Mouse (Mus musculus) small intestine, adult 2 months (tissue): ENCODE measurements at regions not wholly inside any gene's neighbourhood (a gene's known extent, or its start where the extent isn't known, plus 50 kb on each side); places are given as distances from the start of the nearest gene placed in this dataset.

Source experiments
- H3K27ac ChIP-seq: fragments of 200-500 bp; 2 replicates; pipeline ENCODE4 v1.5.1; 2012; ENCODE audit warnings: low read depth, low read length, control low read depth, inconsistent platforms; ENCODE audit not compliant: insufficient read depth
- H3K27me3 ChIP-seq: fragments of 200-500 bp; 2 replicates; pipeline ENCODE4 v1.6.1; 2012; ENCODE audit warnings: mild to moderate bottlenecking, moderate library complexity, low read length, inconsistent platforms; ENCODE audit not compliant: control insufficient read depth, insufficient read depth
- H3K36me3 ChIP-seq: fragments of 200-500 bp; 2 replicates; pipeline ENCODE4 v1.6.1; 2012; ENCODE audit warnings: mild to moderate bottlenecking, low read length, control low read depth, inconsistent platforms; ENCODE audit not compliant: control insufficient read depth, insufficient read depth
- H3K4me1 ChIP-seq: fragments of 200-500 bp; 2 replicates; pipeline ENCODE4 v1.6.1; 2012; ENCODE audit warnings: low read length, inconsistent platforms, mixed read lengths; ENCODE audit not compliant: control insufficient read depth, insufficient read depth, insufficient read length
- H3K4me3 ChIP-seq: fragments of 200-500 bp; 2 replicates; pipeline ENCODE4 v1.5.1; 2012; ENCODE audit warnings: low read depth, mild to moderate bottlenecking, control low read depth, inconsistent platforms, low read length, moderate library complexity
- CTCF ChIP-seq: fragments of 200-500 bp; IDR thresholded peaks from 2 replicates; pipeline ENCODE4 v1.5.1; 2012; ENCODE audit warnings: low read depth, mild to moderate bottlenecking, control low read depth, inconsistent platforms, low read length, moderate library complexity, mixed read lengths; ENCODE audit not compliant: insufficient replicate concordance, insufficient read length; ENCODE audit errors: extremely low read depth
- POLR2A ChIP-seq: fragments of 200-500 bp; IDR thresholded peaks from 2 replicates; pipeline ENCODE4 v1.6.1; 2012; ENCODE audit warnings: low read depth, mild to moderate bottlenecking, control low read depth, inconsistent platforms, low read length, moderate library complexity
- WGBS: fragments of 180-500 bp; shearing (Covaris S2); methylation state at CpG from one replicate; pipeline ENCODE4 v1.1.7; 2018; 5-methylcytosine and 5-hydroxymethylcytosine counted together

DNA sequence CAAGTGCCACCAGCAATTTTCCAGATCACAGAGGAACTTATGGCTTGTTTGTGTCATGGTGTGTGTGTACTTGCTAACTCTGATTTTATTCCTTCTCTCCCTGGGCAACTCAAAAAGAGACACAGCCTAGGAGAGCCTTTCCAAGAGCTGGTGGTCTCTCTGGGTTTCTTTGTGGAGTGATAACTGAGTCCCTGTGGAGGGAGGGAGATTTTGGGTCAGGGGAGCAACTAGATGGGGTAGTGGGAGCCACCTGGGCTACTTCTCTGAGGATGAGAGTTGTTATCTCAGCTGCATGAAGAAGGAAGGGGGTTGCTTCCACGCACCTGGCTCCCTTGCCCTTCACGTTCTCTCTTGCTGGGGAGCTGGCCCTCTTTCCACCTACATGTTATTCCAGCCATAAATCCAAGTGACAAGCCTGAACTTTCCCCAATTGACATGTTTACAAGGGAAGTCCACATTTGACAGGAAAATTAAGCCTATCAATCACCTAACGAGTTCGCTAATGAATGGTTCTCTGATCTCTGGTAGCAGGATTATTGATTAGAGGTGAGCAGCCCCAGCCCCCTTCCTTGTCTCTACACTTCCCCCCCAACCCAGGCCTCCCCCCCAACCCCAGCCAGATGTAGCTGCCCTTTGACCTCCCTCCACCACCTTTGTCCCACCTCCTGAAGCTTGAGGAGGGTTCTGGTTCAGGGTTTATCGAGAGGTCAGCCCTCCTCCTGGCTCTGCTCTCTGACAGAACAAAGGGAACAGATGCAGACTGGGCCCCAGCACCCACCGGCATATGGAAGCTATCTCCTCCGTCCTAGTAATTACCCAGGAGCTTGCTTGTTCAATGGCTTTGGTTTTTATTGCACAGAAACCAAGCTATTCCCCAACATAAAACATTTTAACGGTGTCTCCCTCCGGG lies 304.4 kb upstream of the Zfp703 start:
- Histone ChIP-seq H3K27ac (no peak overlapping the region), H3K4me3 (no peak overlapping the region), H3K4me1 (no peaks in the 10 kb centered on the region), H3K27me3 (no peaks in the 10 kb centered on the region; the same call in 1 of the 2 replicates), H3K36me3 (no peaks in the 10 kb centered on the region)
- TF ChIP-seq CTCF (no peak), POLR2A (no peak)
- 23% methylated on average over 9 of the region's 9 CpGs for WGBS

DNA sequence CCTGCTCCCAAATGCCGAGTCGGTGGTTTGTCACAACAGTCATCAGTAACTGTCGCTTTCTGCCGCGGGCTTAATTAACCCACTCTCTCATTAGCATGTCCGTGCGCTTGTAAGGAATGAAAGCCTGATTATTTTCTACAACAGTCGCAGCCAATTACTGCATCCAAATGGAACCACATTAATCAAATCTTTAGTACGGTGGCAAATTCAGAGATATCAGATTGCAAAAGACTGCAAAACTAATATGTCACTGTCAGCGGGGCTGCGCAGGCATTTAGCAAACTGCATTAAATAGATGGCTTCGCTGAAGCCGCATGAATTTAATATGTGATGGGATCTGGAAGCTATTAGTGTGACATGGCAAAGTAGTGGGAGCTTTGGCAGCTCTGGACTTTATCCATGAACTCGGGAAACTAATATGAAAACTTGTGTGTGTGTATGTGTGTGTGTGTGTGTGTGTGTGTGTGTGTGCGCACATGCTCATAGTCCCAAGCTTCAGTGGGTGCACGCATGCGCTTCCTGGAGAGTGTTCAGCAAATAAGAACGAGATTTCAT lies 299.5 kb upstream of the Zfp703 start:
- H3K36me3 ChIP-seq: no peaks in the 10 kb centered on the region
- H3K4me1 ChIP-seq: no peaks in the 10 kb centered on the region
- H3K4me3 ChIP-seq: no peak overlapping the region
- TF ChIP-seq CTCF: no peak
- no peak for TF ChIP-seq POLR2A
- no peak overlapping the region for H3K27ac ChIP-seq
- WGBS: 85% methylated on average over 18 of the region's 18 CpGs
- no peaks in the 10 kb centered on the region; the same call in 1 of the 2 replicates for H3K27me3 ChIP-seq

DNA sequence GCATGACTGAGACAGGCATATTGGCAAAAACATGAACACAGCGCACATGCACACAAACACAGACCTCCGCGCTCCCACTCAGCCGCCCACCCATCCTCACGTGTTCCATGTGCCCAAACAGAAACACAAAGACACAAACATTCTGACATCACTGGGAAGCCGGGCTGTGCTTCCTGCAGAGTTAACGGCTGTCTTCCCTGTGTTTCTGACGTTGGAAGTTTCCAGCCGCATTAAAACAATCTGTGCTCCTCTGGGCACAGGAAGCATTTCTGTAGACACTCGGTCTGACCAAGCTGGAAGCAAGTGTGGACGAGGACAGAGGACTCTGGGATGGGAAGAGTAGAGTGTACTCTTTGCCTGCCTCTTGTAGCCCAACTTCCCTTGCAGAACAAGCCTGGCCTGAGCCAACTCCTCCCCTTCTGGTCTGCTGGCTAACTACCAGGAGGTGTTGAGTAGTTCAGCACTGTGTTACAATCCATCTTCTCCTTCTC lies 296.2 kb upstream of the Zfp703 start:
- no peak for TF ChIP-seq CTCF
- no peak for TF ChIP-seq POLR2A
- Histone ChIP-seq H3K4me1 (no peaks in the 10 kb centered on the region), H3K36me3 (no peaks in the 10 kb centered on the region), H3K27me3 (no peaks in the 10 kb centered on the region), H3K27ac (no peak overlapping the region), H3K4me3 (no peak overlapping the region)
- WGBS: 75% methylated on average over 11 of the region's 11 CpGs

DNA sequence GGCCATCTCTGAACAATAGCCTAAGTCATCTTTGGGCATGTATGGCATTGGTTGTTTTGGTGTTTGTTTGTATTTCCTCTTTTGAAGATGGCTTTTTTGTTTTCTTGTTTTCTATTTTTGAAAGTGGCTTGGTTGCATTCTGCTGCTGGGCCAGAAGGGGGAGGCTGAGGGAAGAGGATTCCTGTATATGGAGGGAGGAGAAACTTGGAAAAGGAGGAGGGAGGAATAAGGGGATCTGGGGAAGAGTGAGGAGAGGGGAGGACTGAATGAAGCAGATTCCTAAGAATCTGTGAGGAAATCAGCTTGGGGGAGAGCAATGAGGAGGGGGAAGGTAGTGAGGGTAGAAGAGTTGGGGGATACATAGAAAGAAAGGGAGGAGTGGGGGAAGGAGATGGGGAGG lies 290.0 kb upstream of the Zfp703 start:
- peak; percentile 44; the same call in 1 of the 2 replicates for TF ChIP-seq CTCF
- no peak for TF ChIP-seq POLR2A
- no peaks in the 10 kb centered on the region for H3K27me3 ChIP-seq
- no peak overlapping the region for H3K27ac ChIP-seq
- H3K4me3 ChIP-seq: no peak overlapping the region
- H3K36me3 ChIP-seq: no peaks in the 10 kb centered on the region
- H3K4me1 ChIP-seq: no peaks in the 10 kb centered on the region

DNA sequence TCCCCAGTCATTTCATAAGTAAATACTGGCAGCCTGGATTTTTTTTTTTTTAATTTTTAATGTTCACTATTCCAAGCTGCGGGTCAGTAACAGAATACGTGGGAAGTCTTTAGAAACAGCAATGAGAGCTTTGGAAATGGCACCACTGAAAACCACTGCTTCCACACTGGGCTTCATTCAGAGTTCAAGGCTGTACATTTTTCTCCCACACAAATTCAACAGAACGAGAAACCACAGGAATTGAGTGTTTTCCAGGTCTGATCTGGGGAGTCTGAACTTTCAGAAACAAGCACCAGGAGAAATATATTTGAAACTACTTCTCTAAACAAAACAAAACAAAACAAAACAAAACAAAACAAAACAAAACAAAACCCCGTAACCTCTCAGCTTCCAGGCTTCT lies 289.1 kb upstream of the Zfp703 start:
- Histone ChIP-seq H3K4me1 (no peaks in the 10 kb centered on the region), H3K27ac (no peak overlapping the region), H3K4me3 (no peak overlapping the region), H3K36me3 (no peaks in the 10 kb centered on the region), H3K27me3 (no peaks in the 10 kb centered on the region)
- TF ChIP-seq CTCF (no peak), POLR2A (no peak)
- WGBS: 76% methylated on average over 4 of the region's 4 CpGs

DNA sequence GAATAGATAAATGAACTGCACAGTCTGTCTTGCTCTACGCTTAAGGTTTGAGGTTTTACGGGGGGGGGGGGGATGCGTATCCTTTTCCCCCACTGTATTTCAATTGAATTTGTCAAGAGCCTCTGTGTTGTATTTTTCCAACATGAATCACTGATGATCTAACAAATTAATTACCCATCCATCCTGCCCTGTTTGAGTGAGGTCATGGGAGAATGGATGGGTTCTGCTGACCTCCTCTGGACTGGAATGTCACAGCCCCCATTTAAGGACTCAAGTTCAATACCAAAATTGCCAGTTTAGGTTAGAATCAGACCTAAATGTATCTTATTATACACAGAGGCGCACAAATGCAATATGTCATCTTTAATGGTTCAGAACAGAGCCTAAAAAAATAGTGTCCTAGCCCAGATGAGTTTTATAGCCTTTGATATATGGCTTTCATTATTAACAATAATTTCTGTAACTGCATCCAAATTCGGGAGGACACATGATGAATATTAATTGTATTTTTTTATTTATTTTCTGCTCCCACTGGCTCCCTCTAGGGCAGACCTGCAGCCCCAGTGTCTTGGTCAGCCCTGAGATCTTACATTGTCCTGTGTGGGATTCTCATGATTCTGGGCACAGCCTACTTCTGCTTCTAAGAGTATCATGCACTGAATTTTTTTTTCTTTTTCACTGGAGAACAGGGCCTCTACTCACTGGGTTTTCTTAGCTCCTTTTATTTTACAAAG lies 288.2 kb upstream of the Zfp703 start:
- H3K27me3 ChIP-seq: no peaks in the 10 kb centered on the region
- H3K4me3 ChIP-seq: no peak overlapping the region
- H3K36me3 ChIP-seq: no peaks in the 10 kb centered on the region
- TF ChIP-seq CTCF: no peak
- no peak for TF ChIP-seq POLR2A
- H3K27ac ChIP-seq: no peak overlapping the region
- no peaks in the 10 kb centered on the region for H3K4me1 ChIP-seq
- WGBS: 84% methylated on average over 5 of the region's 5 CpGs

DNA sequence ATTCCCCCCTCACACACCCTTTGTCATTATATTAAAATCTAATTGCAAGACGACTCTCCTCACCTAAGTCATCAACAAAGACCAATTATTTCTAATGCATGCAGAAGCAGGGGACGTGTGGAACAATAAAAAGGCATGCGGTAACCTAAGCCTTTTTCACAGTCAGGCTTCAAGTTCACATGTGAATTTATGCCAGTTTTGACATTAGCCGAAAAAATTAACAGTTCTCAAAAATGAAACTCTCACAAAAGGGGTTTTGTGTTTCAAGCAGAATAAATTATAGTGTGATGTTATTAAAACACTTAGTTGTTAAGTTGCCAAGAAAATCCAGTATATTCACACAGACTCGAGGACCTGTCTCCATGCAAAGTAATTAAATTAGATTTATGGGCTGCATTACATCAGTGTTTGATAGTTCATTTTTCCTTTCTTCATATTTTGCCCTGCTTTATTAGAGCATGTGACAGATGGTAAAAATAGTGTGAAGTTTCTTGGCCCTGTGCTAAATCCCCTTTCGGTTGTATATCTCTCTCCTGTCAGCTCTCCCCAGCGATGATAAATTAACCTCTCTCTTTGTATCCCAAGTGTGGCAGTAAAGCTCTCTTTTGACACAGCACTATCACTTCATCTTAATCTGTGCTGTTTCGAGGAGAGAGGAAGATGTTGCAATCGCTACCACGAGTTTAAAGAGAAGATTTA lies 287.5 kb upstream of the Zfp703 start:
- WGBS: 55% methylated on average over 10 of the region's 10 CpGs

More for the DNA sequence above, 287.5 kb upstream of the Zfp703 start:
- Histone ChIP-seq H3K4me3 (no peak overlapping the region), H3K36me3 (no peaks in the 10 kb centered on the region), H3K4me1 (no peaks in the 10 kb centered on the region), H3K27me3 (no peaks in the 10 kb centered on the region), H3K27ac (no peak overlapping the region)
- no peak for TF ChIP-seq CTCF
